Mouse (Mus musculus) intestine, embryonic 16.5 days (tissue): ENCODE data around the gene Fam126b. TPM values are rescaled to one million over a fixed set of nuclear protein-coding genes. Genes with fewer than 3 reads are reported as not detected.

Source experiments
- polyA plus RNA-seq: library from polyadenylated mRNA; unstranded; fragments of >200 nt; fragmentation: Nextera tagmentation; extraction: Ambion mirVana; gene quantifications from 2 replicates; pipeline ENCODE4 v1.2.1, GENCODE M21; 2015

The Fam126b gene
- polyA plus RNA-seq, 1 experiment from 2014 or later, result 7.0 TPM

Other genes starting within 250 kb of the Fam126b start
- 261 and 276 TPM in 2 replicates for gene Bzw1, start 193.4 kb downstream of the Fam126b start, polyA plus RNA-seq
- gene Clk1, start 162.3 kb downstream of the Fam126b start, polyA plus RNA-seq, result 131 and 137 TPM in 2 replicates
- 35.6 and 37.7 TPM in 2 replicates for gene Nif3l1, start 141.2 kb downstream of the Fam126b start, polyA plus RNA-seq
- gene Ppil3, start 140.8 kb downstream of the Fam126b start, polyA plus RNA-seq, result 40.9 and 53.6 TPM in 2 replicates
- 14.6 and 20.3 TPM in 2 replicates for gene Orc2, start 81.2 kb downstream of the Fam126b start, polyA plus RNA-seq
- 197 and 198 TPM in 2 replicates for gene Ndufb3, start 61 bp upstream of the Fam126b start, polyA plus RNA-seq
- 1.8 and 2.4 TPM in 2 replicates for gene Als2cr12, start 109.7 kb upstream of the Fam126b start, polyA plus RNA-seq
- 25.6 and 28.2 TPM in 2 replicates for gene Cflar, start 125.2 kb upstream of the Fam126b start, polyA plus RNA-seq
- 54.3 and 56.4 TPM in 2 replicates for gene Casp8, start 209.1 kb upstream of the Fam126b start, polyA plus RNA-seq